Mouse (Mus musculus) myocyte (in vitro differentiated cells): Measurements from ENCODE around the gene Mybbp1a.

Source experiments
- MYOD1 ChIP-seq, 3 experiments: IDR thresholded peaks; one replicate each; pipeline ENCODE4 v1.6.1; 2011; ENCODE audit warnings: control low read depth in 2 of 3, low read depth in 2 of 3, mild to moderate bottlenecking in 2 of 3, moderate library complexity in 1 of 3; ENCODE audit not compliant: insufficient read length in 2 of 3, control insufficient read depth in 1 of 3
- POLR2A ChIP-seq: IDR thresholded peaks from one replicate; pipeline ENCODE4 v1.6.1; 2011; ENCODE audit warnings: low read depth, mild to moderate bottlenecking, control low read depth, moderate library complexity; ENCODE audit not compliant: insufficient read length
- POLR2AphosphoS2 ChIP-seq: IDR thresholded peaks from one replicate; pipeline ENCODE4 v1.6.1; 2011; ENCODE audit warnings: low read depth, control low read depth; ENCODE audit not compliant: insufficient read length
- SRF ChIP-seq: IDR thresholded peaks from one replicate; pipeline ENCODE4 v1.6.1; 2011; ENCODE audit warnings: low read depth; ENCODE audit not compliant: control insufficient read depth, insufficient read length
- TCF12 ChIP-seq: IDR thresholded peaks from one replicate; pipeline ENCODE4 v1.6.1; 2011; ENCODE audit warnings: mild to moderate bottlenecking, control low read depth; ENCODE audit not compliant: poor library complexity, insufficient read depth, severe bottlenecking
- TCF3 ChIP-seq: IDR thresholded peaks from one replicate; pipeline ENCODE4 v1.6.1; 2011; ENCODE audit warnings: low read depth, control low read depth; ENCODE audit not compliant: insufficient read length
- USF1 ChIP-seq: IDR thresholded peaks from one replicate; pipeline ENCODE4 v1.6.1; 2011; ENCODE audit warnings: low read depth, mild to moderate bottlenecking, control low read depth, moderate library complexity

GRCm38 (mm10) chr11:72405532-72405931 is 35.6 kb upstream of the Mybbp1a start:
- TF ChIP-seq MYOD1 (IDR thresholded peaks at IDR 0.05; ENCODE audit: control insufficient read depth in 1 of 3, insufficient read length in 2 of 3, low read depth in 2 of 3): no peak
- TF ChIP-seq POLR2AphosphoS2: no peak
- TF ChIP-seq USF1: no peak
- no peak for TF ChIP-seq POLR2A
- TF ChIP-seq TCF3: no peak
- TF ChIP-seq TCF12: no peak
- TF ChIP-seq SRF: no peak
